Mouse (Mus musculus): ENCODE results near the gene Ear2.
"Not testable (repeated sequence)": the region's sequence is repeated elsewhere in the genome, so short reads cannot be mapped to it uniquely, and the experiment has no call there.

Gene Ear2

DNA sequence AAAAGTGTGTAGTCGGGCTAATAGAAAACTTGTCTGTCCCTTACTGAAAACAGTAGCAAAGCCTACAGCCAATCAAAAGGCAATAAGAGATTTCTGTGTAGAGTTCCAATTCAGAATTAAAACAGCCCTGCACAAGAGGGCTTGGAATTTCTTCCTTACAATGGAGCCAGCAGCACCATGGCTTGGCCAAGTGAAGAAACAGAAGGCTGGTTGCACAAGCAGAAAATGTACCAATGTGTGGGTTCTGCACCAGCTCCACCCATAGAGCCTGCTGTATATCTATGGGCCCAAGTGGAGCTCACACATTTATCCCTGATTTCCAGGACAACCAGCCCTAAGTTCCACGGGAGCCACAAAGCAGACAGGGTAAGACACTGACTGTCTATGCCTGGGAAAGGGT is at the start of gene Ear2:
TSS of gene Ear2 (plus strand) at position 301 of the 400 bp plus-strand sequence.
- DNase-seq = not testable (repeated sequence)

DNA sequence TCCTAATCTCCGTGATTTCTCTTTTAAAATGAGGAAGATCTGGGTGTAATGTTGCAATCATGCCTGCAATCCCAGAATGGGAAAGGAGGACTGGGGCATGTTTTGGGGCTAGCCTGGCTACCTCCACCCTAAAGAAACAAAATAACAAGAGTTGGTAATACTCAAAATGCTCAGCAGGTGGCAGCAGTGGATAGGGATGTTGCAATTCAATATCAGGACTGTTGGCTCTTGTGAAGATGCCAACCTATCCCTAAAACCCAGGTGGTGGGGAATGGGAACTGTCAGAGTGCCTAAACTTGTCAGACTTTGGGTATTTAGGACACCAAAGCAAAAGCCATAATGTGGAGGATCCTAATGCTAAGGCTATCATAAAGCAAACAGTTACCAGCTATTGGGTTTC is 34.6 kb upstream of the Ear2 start:
- not testable (repeated sequence) for DNase-seq

DNA sequence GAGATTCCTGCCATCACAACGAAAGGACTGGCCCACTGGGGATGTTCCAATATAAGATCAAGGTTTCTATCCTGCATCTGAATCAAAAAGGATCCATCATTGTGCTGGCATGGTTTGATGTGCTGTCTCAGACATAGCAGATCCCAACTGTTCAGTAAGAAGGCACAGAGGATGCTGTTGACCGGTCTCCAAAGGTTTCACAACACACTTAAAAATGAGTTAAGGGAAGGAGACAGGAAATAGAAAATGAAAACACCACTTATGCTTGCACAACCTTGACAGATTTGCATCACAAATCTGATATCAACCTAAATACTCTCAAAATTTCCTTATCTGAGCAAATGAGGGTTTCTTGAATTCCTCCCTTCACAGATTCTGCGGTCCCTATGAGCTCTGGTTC is 31.9 kb upstream of the Ear2 start:
- not testable (repeated sequence) for DNase-seq

DNA sequence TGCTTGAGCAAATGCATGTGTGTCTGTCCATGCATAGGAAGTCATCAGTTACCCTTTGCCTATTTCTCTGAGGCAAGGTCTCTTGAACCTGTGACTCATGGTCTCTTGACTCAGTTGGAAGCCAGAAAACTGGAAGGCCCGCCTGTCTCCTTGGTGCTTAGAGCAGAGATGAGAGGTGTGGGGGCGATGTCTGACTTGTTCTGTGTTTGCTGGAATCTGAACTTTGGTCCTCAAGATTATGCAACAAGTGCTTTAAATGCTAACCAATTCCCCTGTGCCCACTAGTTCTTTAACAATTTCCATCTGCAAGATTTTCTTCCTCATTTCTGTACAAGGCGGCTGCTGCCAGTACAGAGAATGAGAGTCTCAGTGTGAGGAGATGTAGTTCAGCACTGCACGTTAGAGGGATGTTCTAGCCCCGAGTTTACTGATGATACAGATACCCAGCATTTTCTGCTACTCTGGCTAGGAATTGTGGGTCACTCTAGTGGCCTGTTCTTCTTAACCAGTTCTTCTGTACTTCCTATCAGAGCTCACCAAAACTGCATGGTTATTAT is 24.6 kb upstream of the Ear2 start:
- not testable (repeated sequence) for DNase-seq

DNA sequence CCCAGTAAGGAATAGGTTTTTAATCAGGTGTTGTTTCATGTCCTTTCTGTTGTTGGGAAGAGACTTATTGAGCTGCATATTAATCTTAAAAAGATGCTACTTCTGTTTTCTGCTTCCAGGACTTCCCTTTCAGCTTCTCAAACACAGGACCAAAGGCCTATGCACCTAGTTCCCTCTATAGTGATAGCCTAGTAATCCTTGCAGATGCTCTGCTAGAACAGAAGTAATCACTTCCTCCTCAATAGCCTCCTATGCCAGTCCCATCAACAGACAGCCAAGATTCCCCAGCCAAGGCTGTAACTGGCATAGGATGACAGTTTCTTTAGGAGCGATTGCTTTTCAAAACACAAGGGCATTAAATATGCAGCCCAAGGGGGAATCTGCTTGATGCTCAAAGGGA is 15.9 kb upstream of the Ear2 start:
- DNase-seq = not testable (repeated sequence)

DNA sequence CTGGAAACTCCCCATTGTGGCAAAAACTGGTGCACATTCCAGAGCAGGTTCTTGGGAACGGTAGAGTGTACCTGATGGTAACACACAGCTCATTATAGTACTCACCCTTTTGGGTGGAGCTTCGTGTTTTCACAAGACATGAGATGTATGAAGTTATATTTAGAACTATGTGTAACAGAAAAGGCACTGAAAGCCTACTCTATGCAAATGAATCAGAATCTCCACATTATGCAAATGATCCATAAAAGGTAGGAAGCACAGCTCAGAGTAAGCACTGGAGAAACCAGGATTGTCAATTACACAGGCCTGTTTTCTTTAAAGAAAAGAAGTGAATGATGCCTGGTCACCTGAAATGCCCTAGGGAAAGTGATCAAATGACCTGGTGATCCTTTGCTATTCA is 14.9 kb upstream of the Ear2 start:
- not testable (repeated sequence) for DNase-seq

DNA sequence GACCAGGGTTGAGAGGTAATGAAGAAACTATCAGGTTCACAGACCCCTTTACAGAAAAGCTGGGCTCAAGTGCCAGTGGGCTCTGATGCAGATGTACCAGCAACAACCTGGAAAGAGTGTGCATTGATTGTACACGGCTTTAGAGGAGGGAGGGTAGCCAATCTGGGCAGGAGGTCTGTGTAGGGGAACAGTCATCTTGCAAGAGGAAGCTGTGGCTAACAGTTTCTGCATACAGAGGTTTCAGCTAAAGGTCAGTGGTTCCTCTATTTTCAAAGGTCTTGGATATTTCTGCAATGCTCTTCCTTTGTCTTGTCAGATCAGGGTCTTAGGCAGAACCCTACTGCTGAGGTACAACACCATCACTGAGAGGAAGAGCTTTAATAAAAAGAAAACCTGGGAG is 10.9 kb upstream of the Ear2 start:
- DNase-seq = not testable (repeated sequence)

DNA sequence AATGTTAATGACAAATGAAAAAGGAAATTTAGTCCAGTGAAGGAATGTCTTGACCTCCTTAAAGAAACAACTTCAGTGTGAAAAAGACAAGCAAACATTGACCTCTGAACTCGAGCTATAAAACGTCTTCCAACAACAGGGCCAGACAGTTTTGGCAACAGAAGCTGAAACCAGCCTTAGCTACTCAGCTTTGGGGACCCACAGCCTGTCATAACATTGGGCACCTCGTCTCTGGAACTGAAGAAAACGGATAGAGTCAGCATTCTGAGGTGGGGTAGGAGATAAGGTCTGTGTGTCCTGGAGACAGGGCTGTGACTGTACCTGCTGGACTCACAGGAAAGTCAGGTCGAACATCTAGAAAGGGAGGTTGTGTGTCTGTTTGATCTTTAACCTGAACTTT is 8.0 kb upstream of the Ear2 start:
- not testable (repeated sequence) for DNase-seq

DNA sequence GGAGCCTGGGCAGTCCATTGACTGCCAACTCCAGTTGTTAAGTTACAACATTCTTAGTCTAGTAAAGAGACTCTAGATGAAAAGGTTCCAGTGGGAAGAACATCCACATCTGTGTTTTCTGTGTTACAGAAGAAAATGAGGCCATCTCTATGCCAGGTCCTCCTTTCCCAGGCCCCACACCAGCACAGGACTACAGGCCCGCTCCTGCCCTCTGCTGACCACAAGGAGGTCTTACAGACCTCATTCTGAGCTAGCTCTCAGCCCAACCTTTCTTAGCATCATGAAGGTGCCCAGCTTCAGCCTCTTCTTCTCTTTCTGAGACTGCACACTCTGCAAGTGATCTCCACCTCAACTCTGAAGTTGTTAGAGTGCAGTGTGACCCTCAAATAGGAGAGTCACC is 2.4 kb upstream of the Ear2 start:
- DNase-seq = not testable (repeated sequence)

DNA sequence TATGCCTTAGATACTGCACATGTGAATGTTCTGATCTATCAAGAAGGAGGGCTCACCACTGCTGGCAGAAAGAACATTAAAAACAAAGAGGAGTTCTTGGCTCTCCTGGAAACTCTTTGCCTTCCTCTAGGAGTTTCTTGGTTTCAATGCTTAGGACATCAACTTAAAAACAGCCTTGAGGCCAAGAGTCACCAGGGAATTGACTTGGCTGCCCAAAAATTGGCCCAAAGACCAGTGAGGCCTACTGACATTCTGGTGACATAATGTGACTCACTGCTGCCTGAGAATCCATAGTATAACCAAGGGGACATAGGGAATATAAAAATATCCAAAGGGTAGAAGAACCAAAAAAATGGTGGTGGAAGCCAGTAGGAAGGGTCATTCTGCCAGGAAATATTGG is 8.5 kb downstream of the Ear2 start:
- DNase-seq = no peak

DNA sequence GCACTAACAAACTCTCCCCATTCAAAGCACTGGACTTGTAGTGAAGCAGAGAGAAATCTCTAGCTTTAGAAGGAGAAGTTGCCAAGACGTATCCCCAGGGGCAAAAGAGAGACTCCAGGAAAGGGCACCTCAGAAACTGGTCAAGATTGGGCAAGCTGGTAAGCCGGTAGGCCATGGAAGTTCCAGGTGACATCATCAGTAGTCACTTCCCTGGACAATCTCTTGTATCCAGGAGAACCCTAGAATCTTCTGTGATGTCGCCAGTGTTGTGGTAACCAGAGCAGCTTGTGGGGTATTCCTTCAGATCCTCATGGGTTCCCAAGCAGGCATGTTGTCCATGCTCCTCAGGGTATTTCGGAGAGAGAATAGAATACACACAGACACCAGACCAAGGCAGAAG is 21.1 kb downstream of the Ear2 start, which contains the start of gene Gm3327:
TSS of gene Gm3327 (plus strand) at position 301 of the 400 bp plus-strand sequence.
- not testable (repeated sequence) for DNase-seq
